Mouse (Mus musculus): ENCODE measurements around the gene Abca6.

Gene Abca6

GRCm38 (mm10) chr11:110251534-110251933, at the start of gene Abca6:
TSS of gene Abca6 (minus strand) at chr11:110251776.
- no peak for DNase-seq (ENCODE audit: low spot score)

DNA sequence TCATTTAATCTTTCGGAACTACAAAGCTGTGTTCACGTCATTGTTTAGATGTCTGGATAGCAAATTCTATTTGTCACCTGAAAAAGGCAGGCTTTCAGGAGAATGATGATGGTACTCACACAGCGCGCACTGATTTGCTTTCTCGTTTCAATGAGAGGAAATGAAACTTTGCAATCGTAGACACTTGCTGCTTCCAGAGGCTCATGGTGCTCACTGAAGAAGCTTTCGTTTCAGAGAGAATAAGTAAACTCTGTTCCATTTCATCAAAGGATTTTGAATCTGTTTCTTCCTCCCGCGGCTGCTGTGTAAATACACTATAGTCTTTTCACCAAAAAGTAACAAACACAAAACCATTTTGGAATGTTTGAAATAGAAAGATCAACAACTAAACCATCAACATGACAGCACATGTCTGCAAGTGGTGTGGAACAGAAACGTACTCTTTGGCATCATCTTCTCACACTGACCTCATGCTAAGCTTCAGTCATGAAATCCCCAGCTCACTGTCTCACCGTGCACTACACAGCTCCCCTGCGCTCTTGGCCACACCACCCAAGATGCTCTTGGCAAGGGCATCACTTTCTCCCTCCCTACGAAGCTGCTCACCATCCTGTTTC, 46.4 kb upstream of the Abca6 start:
- no peak for DNase-seq (ENCODE audit: low spot score)

- no peak for DNase-seq (ENCODE audit: low spot score)
Observed at GRCm38 (mm10) chr11:110290586-110290985, 39.0 kb upstream of the Abca6 start.

- DNase-seq (ENCODE audit: low spot score): no peak
Observed at GRCm38 (mm10) chr11:110288423-110288822, 36.8 kb upstream of the Abca6 start.

- no peak for DNase-seq (ENCODE audit: low spot score)
Observed at GRCm38 (mm10) chr11:110287694-110288093, 36.1 kb upstream of the Abca6 start.

- no peak for DNase-seq (ENCODE audit: low spot score)
Observed at GRCm38 (mm10) chr11:110286331-110286730, 34.8 kb upstream of the Abca6 start.

DNA sequence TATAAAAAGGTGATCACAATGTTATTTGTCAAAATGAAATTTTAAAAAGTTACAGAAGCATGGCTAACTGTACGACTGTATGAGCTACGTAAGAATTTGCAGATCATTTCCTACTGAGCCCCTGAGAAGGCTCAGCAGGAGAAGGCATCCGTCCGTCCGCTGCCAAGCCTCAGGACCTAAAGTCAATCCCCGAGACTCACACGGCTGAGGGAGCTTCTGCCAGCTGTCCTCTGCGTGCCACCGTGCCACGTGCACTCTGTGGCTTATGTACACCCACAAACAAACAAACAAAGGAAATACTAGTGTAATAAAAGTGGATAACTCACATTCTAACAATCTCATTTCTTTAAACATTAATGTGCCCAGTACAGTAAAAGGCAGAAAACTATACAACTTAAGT, 33.3 kb upstream of the Abca6 start:
- no peak for DNase-seq (ENCODE audit: low spot score)

DNA sequence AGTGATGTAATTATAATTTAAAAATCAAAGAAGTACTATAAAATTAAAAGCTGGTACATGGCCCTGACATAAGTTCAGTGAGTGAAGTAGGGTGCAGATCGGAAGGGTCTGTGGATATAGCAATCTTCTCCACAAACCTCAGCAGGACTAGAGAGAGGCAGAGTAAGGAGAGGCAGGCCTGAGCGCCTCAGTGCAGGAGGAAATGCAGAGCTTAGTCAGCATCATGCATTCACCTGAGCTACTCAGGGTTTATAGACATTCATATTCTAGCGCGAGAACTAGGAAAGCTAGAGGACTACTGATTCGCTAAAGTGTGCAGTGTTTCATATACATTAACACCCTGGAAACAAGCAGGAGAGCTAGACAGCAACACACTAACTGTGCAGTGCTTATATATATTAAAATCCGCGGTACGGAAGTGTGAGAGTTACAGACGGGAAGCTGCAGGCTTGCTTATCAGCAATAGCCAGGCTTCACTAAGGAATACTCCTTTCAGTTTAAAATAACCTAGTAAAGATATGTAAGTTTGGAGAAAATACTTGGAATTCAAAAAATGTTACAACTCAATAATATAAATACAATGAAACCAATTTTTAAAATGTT, 32.7 kb upstream of the Abca6 start:
- DNase-seq (ENCODE audit: low spot score): no peak

DNA sequence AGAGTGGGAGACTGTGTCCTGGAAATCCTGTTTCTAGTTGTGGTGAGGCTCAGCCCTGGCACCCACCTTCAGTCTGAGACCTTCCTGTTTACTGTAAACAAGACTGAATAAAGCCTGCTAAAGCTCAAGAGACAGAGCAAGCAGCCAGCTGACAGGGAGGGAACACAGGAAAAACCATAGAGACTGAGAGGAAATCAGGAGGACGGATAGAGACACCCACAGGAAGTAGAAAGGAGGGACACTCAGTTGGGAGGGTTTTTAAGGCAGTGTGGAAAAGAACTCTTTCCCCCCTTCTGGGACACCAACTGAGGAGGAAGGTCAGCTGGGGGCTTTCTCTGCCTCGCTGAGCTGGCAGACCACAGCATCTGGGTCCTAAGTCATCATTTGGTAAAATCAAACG, 23.2 kb upstream of the Abca6 start:
- DNase-seq (ENCODE audit: low spot score): no peak

GRCm38 (mm10) chr11:110271745-110272144, 20.2 kb upstream of the Abca6 start:
- DNase-seq (ENCODE audit: low spot score): peak; percentile 34

DNA sequence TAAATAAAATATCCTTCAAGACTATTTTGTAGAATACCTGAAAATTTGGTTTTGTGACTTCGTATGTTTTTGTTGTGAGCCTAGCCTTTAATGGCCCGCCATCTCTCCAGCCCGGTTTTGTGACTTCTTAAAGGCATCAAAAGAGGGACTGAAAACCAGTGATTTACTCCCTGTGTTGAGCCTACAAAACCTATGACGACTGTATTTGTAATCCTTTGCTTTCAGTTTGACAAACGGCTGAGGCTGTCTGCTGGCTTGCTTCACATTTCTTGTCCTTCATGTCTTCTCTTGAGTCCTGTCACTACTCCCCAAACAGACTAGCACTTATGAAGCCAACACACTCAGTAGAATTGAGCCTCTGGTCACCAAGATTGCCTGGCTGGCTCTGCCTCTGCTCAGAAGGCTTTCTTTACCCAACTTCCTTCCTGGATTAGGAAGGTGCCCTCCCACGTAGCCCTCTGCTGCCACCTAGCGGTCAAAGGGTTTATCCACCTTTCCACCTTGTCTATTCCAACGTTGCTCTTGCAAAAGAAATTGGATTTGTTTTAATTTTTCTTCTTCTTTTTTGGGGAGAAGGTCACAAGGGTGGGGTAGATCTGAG, 16.8 kb upstream of the Abca6 start:
- DNase-seq (ENCODE audit: low spot score): peak; percentile 96

- no peak for DNase-seq (ENCODE audit: low spot score)
Observed at GRCm38 (mm10) chr11:110267232-110267631, 15.7 kb upstream of the Abca6 start.

DNA sequence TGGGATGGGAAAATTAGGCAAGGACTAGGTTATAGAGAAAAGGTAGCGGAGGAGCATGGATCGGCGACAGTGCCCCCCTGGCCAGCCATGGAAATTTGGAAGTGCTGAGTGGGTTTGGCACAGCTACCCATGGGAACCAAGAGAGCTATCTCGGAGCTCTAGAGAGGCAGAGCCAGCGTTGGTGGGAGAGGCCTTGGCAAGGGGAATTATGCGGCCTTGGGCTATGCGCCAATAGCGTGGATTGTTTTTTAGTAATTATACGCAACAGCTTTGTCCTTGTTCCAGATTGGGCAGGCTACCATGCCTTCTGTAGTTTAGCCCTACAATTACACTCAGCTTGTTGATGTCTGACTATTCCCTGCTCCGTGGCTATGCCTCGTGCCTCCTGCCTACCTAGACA, 15.2 kb upstream of the Abca6 start:
- no peak for DNase-seq (ENCODE audit: low spot score)

DNA sequence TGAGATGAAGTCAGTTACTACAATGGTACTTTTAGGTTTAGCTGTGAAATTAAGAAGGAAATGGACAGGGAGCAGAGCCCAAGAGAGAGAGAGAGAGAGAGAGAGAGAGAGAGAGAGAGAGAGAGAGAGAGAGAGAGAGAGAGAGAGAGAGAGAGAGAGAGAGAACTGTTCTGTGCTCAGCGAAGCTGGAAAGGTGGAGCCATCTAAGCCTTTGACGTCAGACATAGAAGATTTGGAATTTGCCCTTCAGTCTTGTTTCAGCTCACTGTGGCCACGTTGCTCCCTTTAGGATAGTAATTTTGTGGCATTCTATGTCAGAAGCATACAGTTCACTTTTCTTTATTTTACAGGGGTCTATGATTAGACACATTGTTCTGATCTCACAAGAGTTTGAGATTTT, 10.3 kb upstream of the Abca6 start:
- no peak for DNase-seq (ENCODE audit: low spot score)

DNA sequence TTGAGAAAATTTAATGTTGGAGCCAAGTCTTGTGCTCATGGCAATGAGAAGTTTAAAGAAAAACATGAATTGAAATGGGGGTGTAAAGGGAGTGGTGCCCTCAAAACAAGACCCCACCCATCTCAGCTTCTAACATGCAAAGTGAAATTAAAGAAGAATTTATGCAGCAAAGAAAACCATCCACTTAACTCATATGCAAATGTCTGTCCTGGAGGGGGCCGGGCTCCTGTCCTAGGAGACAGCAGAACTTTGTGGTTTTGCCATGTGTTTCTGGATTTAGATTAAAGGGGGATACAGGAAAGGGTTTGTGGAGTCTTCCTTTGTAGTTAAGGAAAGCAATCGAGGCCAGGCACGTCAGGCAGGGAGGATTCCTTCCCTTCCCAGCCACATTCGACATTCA, 6.3 kb upstream of the Abca6 start:
- DNase-seq (ENCODE audit: low spot score): no peak

- DNase-seq (ENCODE audit: low spot score): no peak
Observed at GRCm38 (mm10) chr11:110257061-110257460, 5.5 kb upstream of the Abca6 start.

DNA sequence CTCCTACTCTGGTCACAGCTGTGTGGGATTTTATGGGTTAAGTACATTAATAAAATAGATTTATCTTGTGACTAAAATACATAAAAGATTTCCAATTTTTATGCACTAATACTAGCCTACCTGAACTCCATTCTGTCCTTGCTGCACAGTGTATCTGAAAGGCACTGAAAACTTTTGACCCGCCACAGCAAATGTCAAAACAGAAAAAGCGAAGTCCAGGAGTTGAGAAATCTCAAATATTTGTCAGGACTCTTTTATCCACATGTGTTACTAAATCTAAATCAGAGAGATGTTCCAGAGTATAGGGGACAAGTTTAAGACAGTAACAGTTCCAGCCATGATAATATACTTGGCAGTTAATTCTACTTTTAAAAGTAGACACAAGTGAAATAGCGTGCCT, 680 bp upstream of the Abca6 start:
- no peak for DNase-seq (ENCODE audit: low spot score)

GRCm38 (mm10) chr11:110244730-110245129, 6.8 kb downstream of the Abca6 start:
- DNase-seq (ENCODE audit: low spot score): no peak

- DNase-seq (ENCODE audit: low spot score): no peak
Observed at GRCm38 (mm10) chr11:110237466-110237865, 14.1 kb downstream of the Abca6 start.

- no peak for DNase-seq (ENCODE audit: low spot score)
Observed at GRCm38 (mm10) chr11:110232975-110233374, 18.6 kb downstream of the Abca6 start.

GRCm38 (mm10) chr11:110217118-110217517, 34.5 kb downstream of the Abca6 start:
- no peak for DNase-seq (ENCODE audit: low spot score)

DNA sequence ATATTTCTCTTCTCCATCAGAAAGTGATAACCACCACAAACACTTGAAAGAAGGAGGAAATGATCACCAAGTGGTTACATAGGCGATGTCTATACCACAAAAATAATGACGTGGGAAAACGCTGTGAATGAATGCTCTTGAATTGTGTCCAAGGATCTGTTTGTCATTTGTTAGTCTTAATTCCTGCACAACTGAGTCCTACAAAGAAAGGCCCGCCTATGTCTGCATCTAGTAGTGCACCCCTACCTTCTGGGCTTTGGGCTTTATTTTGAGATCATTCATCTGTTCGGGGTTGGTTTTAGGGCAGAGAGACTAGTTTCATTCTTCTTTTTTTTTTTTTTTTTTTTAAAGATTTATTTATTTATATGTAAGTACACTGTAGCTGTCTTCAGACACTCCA, 47.6 kb downstream of the Abca6 start:
- DNase-seq (ENCODE audit: low spot score): no peak

- DNase-seq (ENCODE audit: low spot score): no peak
Observed at GRCm38 (mm10) chr11:110198882-110199281, 52.7 kb downstream of the Abca6 start.

All from urinary bladder, postnatal 25 days (tissue).